Mouse (Mus musculus): ENCODE measurements at regions not wholly inside any gene's neighbourhood (a gene's known extent, or its start where the extent isn't known, plus 50 kb on each side); places are given as distances from the start of the nearest gene placed in this dataset.

DNA sequence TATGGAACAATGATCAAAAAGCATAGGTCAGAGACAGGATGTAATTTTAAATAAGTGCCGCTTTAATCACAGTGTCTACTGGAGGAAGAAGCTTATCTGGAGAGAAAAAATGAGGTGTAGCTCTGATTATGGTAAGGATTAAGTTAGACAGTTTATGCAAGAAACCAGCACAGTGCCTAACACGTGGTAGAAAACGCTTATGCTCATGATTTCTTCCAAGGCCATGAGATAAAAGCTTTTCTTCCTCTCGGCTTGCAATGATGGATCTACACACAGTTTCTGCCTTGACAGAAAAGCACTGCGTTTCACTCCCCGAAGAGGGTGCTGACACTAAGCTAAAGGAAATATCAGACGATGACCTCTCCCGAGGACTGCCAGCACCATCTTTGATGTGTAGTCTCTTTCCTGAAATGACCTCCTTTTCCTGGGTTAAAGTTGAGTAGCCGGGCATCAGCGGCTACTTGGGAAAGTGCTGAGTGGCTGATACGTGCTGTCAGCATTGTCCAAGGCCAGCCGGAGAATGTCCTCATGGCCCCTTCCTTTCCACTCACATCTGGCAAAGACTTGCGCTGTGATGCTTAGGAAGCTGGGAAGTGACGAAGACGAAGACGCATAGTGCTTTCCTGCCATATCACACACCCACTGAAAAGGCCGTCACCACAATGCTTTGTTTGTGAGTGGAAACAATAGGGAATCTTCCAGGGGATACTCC lies 72.0 kb downstream of the Hoxa1 start:
- Histone ChIP-seq H3K36me3 (ENCODE audit: control insufficient read depth, insufficient read depth, low read length) (no peaks in the 10 kb centered on the region), H3K4me2 (ENCODE audit: low read length) (no peak overlapping the region), H3K9ac (ENCODE audit: low read length) (no peak overlapping the region), H3K4me3 (ENCODE audit: low read depth, low read length) (no peak overlapping the region), H3K9me3 (ENCODE audit: control insufficient read depth, low read length) (no peaks in the 10 kb centered on the region), H3K27ac (ENCODE audit: low read depth) (no peak overlapping the region), H3K4me1 (replicated peaks; ENCODE audit: control insufficient read depth, insufficient read depth, low read length) (no peaks in the 10 kb centered on the region), H3K27me3 (replicated peaks; ENCODE audit: control insufficient read depth, insufficient read depth, low read length) (no peaks in the 10 kb centered on the region)
- DNase-seq (ENCODE audit: low spot score), result no peak
- 58% methylated on average over 17 of the region's 17 CpGs for WGBS
- no peak for ATAC-seq (replicated peaks; ENCODE audit: low FRiP score, low TSS enrichment, low read depth)

DNA sequence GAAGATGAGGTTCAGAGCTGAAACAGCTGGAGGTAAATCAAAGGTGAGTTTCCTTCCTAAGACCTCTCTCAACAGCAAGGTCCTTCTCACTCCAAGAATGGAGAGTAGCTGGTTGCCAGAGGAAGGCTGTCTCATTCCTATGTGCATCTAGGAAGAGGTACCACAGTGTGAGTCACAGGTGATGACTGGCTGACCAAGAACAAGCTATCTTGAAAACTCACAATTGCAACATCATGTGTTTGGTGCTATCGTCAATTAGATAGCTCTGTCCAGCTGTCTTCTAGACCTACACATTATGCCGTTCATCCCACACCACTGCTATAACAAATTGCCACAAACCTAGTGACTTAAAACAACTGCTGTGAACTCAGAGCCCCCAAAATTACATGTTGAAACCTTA lies 72.3 kb upstream of the Skap2 start:
- WGBS, result 86% methylated on average over 2 of the region's 2 CpGs
- DNase-seq (ENCODE audit: low spot score), result no peak
- no peak overlapping the region for H3K4me3 ChIP-seq (ENCODE audit: low read depth, low read length)

DNA sequence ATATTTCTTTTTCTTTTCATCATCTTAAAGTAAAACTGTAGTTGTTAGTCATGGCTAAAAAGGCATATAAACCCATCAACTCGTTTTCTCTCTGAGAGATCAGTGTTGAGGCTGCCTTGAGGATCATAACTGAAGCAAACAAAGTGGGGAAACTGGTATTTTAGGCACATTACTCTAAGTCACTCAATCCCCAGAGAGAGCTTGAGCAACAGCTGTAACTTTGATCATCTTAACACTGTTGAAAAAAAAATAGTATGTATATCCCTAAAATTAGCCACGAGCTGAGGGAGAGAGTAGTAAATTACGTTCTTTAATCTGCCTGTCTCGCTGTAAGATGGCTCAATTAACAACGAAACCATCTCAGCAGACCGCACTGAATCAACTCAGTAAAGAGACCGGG lies 67.2 kb upstream of the Skap2 start:
- Histone ChIP-seq H3K4me2 (ENCODE audit: low read length) (no peak overlapping the region), H3K9ac (ENCODE audit: low read length) (no peak overlapping the region), H3K27me3 (replicated peaks; ENCODE audit: control insufficient read depth, insufficient read depth, low read length) (no peaks in the 10 kb centered on the region), H3K36me3 (ENCODE audit: control insufficient read depth, insufficient read depth, low read length) (no peaks in the 10 kb centered on the region), H3K4me3 (ENCODE audit: low read depth, low read length) (no peak overlapping the region), H3K27ac (ENCODE audit: low read depth) (no peak overlapping the region), H3K9me3 (ENCODE audit: control insufficient read depth, low read length) (no peaks in the 10 kb centered on the region), H3K4me1 (replicated peaks; ENCODE audit: control insufficient read depth, insufficient read depth, low read length) (no peaks in the 10 kb centered on the region; the same call in 1 of the 2 replicates)
- WGBS, result 21% methylated on average over 7 of the region's 7 CpGs
- ATAC-seq (replicated peaks; ENCODE audit: low FRiP score, low TSS enrichment, low read depth) (no peak), DNase-seq (ENCODE audit: low spot score) (no peak)

More for the DNA sequence above, 72.3 kb upstream of the Skap2 start:
- Histone ChIP-seq H3K4me1 (replicated peaks; ENCODE audit: control insufficient read depth, insufficient read depth, low read length) (no peaks in the 10 kb centered on the region), H3K9me3 (ENCODE audit: control insufficient read depth, low read length) (no peaks in the 10 kb centered on the region), H3K27me3 (replicated peaks; ENCODE audit: control insufficient read depth, insufficient read depth, low read length) (no peaks in the 10 kb centered on the region), H3K4me2 (ENCODE audit: low read length) (no peak overlapping the region), H3K36me3 (ENCODE audit: control insufficient read depth, insufficient read depth, low read length) (no peaks in the 10 kb centered on the region), H3K9ac (ENCODE audit: low read length) (no peak overlapping the region), H3K27ac (ENCODE audit: low read depth) (no peak overlapping the region)
- no peak for ATAC-seq (replicated peaks; ENCODE audit: low FRiP score, low TSS enrichment, low read depth)

DNA sequence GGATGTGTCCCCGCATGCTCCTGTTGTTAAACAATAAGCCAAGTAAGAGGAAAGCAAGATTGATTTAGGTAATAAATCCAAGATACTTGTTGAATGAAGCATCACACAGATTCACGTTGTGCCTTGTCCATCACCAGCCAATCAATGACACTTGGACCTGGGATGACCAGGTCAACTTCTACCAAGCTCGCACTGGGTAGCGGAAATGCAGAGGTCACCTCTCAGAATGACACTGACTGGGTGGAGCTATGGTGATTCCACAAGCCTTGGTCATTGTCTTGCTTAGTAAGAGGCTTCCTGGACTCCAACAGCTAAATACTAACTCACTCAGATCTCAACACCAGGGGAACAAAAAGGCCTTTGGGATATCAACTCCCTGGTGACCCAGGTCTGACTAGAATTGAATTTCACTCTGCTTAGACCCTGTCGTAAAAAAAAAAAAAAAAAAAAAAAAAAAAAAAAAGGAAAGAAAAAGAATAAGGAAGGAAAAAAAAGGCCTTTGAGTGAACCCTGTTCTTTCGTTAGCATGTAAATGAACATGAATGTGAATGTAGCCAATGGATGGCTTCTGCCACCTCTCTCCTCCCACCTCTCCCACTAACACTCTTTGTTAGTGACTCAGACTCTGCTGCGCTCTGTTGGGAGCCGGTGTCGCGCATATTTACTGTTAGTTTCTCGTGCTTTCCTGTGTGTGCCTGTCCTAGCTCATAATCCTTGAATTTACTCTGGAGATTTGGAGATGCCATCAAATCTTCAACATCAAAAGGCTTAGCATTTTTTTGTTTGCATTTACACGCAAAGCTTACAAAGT lies 66.4 kb upstream of the Skap2 start:
- Histone ChIP-seq H3K9ac (ENCODE audit: low read length) (no peak overlapping the region), H3K27me3 (replicated peaks; ENCODE audit: control insufficient read depth, insufficient read depth, low read length) (no peaks in the 10 kb centered on the region), H3K4me3 (ENCODE audit: low read depth, low read length) (no peak overlapping the region), H3K4me1 (replicated peaks; ENCODE audit: control insufficient read depth, insufficient read depth, low read length) (no peaks in the 10 kb centered on the region; the same call in 1 of the 2 replicates), H3K27ac (ENCODE audit: low read depth) (no peak overlapping the region), H3K4me2 (ENCODE audit: low read length) (no peak overlapping the region), H3K9me3 (ENCODE audit: control insufficient read depth, low read length) (no peaks in the 10 kb centered on the region), H3K36me3 (ENCODE audit: control insufficient read depth, insufficient read depth, low read length) (no peaks in the 10 kb centered on the region)
- WGBS, result 38% methylated on average over 12 of the region's 12 CpGs
- no peak for DNase-seq (ENCODE audit: low spot score)
- no peak for ATAC-seq (replicated peaks; ENCODE audit: low FRiP score, low TSS enrichment, low read depth)

DNA sequence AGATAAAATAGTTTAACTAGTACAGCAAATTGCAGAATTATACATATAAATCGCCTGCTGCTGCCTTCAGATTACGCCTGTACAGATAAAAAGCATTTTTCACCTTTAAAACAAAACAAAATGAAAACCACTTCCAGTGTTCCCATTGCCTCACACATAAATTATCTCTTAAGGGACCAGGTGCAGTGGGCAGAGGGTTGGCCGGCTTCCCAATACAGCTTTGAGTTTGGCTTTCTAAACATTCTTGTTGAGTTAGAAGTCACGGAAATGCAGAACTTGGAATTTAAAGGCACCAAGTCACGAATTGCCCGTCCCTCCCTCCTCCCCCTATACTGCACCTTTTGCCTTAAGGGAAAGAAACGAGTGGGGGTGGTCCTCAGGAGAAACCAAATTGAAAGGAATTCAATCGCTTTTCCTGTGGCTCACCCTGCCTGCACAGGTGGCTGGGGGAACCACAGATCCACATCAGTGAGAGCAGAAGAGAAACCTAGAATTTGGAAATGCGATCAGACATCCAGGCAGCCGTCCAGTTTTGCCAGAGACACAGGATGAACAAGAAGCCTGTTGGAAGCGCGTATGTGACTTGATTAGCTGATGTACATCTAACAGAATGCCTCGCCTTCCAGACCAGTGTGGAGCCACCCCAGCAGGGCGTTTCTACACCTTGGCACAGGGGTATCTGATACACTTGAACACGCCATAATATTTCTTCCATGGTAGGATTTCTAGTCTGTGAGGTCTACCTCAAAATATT lies 64.0 kb upstream of the Skap2 start:
- 47% methylated on average over 15 of the region's 15 CpGs for WGBS
- Histone ChIP-seq H3K9me3 (ENCODE audit: control insufficient read depth, low read length) (no peaks in the 10 kb centered on the region), H3K9ac (ENCODE audit: low read length) (no peak overlapping the region), H3K36me3 (ENCODE audit: control insufficient read depth, insufficient read depth, low read length) (no peaks in the 10 kb centered on the region), H3K27me3 (replicated peaks; ENCODE audit: control insufficient read depth, insufficient read depth, low read length) (no peaks in the 10 kb centered on the region), H3K27ac (ENCODE audit: low read depth) (no peak overlapping the region), H3K4me3 (ENCODE audit: low read depth, low read length) (no peak overlapping the region), H3K4me1 (replicated peaks; ENCODE audit: control insufficient read depth, insufficient read depth, low read length) (no peaks in the 10 kb centered on the region; the same call in 1 of the 2 replicates), H3K4me2 (ENCODE audit: low read length) (no peak overlapping the region)
- no peak for ATAC-seq (replicated peaks; ENCODE audit: low FRiP score, low TSS enrichment, low read depth)
- no peak for DNase-seq (ENCODE audit: low spot score)

DNA sequence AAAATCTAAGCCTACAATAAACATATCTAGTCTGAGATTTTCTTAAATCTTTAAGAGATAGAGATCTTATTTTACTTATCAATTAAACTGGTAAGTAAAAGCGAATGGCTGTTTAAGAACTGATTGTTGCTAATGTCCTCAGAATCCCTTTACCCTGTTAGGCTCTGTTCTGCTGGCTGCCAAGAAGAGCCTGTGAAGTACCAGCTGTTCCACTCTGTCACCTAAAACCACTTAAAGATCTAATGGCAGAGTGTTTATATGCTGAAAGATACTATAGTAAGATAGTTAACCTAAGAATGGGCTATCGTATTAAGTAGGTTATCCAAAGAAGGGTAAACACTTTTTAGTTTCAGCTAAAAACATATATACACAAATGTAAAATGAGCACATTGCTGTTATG lies 62.6 kb upstream of the Skap2 start:
- H3K9me3 ChIP-seq (ENCODE audit: control insufficient read depth, low read length), result no peaks in the 10 kb centered on the region
- no peak for DNase-seq (ENCODE audit: low spot score)
- no peak for ATAC-seq (replicated peaks; ENCODE audit: low FRiP score, low TSS enrichment, low read depth)
- no peak overlapping the region for H3K9ac ChIP-seq (ENCODE audit: low read length)
- no peak overlapping the region for H3K4me3 ChIP-seq (ENCODE audit: low read depth, low read length)
- no peaks in the 10 kb centered on the region for H3K27me3 ChIP-seq (replicated peaks; ENCODE audit: control insufficient read depth, insufficient read depth, low read length)
- H3K36me3 ChIP-seq (ENCODE audit: control insufficient read depth, insufficient read depth, low read length), result no peaks in the 10 kb centered on the region
- WGBS, result 69% methylated on average over 2 of the region's 2 CpGs
- no peaks in the 10 kb centered on the region; the same call in 1 of the 2 replicates for H3K4me1 ChIP-seq (replicated peaks; ENCODE audit: control insufficient read depth, insufficient read depth, low read length)
- H3K4me2 ChIP-seq (ENCODE audit: low read length), result no peak overlapping the region
- no peak overlapping the region for H3K27ac ChIP-seq (ENCODE audit: low read depth)

DNA sequence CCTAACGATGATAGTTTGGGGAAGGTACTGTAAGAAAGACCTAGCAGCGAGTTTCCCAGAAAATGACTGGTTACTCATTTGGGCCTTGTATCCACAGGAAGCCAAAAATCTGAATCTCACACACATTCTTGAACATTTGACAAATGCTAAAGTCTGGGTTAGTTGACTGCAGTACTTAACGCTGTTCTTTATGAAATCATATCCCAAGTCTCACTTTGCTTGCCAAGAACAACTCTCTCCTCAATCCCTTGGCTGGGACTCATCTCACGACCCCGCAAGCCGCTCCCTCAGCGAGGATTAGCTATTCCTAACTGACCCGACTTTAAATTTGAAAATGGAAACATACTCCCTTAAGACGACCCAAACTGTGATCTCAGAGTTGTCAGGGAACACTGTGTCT lies 54.8 kb upstream of the Skap2 start:
- no peak for DNase-seq (ENCODE audit: low spot score)
- ATAC-seq (replicated peaks; ENCODE audit: low FRiP score, low TSS enrichment, low read depth), result no peak

DNA sequence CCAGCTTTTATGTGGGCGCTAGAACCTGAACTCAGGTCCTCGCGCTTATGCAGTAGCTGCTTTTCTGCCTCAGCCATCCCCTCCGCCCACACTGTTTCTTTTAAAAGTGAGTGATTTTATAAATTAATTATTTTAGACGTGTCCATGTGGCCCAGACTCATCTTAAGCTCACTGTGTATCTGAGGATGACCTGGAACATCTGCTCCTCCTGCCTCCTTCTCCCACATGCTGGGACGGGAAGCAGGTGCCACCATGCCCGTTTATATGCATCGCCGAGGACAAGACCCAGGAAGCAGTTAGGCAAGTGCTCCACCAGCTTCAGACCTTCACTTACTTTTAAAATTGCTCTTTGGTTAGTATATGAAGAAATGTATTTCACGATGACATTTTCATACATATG lies 53.3 kb upstream of the Skap2 start:
- Histone ChIP-seq H3K9me3 (ENCODE audit: control insufficient read depth, low read length) (no peaks in the 10 kb centered on the region), H3K27ac (ENCODE audit: low read depth) (no peak overlapping the region), H3K4me3 (ENCODE audit: low read depth, low read length) (no peak overlapping the region), H3K4me2 (ENCODE audit: low read length) (no peak overlapping the region), H3K9ac (ENCODE audit: low read length) (no peak overlapping the region), H3K4me1 (replicated peaks; ENCODE audit: control insufficient read depth, insufficient read depth, low read length) (no peaks in the 10 kb centered on the region; the same call in 1 of the 2 replicates), H3K36me3 (ENCODE audit: control insufficient read depth, insufficient read depth, low read length) (no peaks in the 10 kb centered on the region), H3K27me3 (replicated peaks; ENCODE audit: control insufficient read depth, insufficient read depth, low read length) (no peaks in the 10 kb centered on the region)
- no peak for DNase-seq (ENCODE audit: low spot score)
- 84% methylated on average over 10 of the region's 10 CpGs for whole genome bisulfite sequencing
- no peak for ATAC-seq (replicated peaks; ENCODE audit: low FRiP score, low TSS enrichment, low read depth)

More for the DNA sequence above, 54.8 kb upstream of the Skap2 start:
- no peaks in the 10 kb centered on the region for H3K36me3 ChIP-seq (ENCODE audit: control insufficient read depth, insufficient read depth, low read length)
- H3K4me3 ChIP-seq (ENCODE audit: low read depth, low read length), result no peak overlapping the region
- H3K27me3 ChIP-seq (replicated peaks; ENCODE audit: control insufficient read depth, insufficient read depth, low read length), result no peaks in the 10 kb centered on the region
- WGBS, result 52% methylated on average over 9 of the region's 9 CpGs
- no peak overlapping the region for H3K9ac ChIP-seq (ENCODE audit: low read length)
- no peaks in the 10 kb centered on the region; the same call in 1 of the 2 replicates for H3K4me1 ChIP-seq (replicated peaks; ENCODE audit: control insufficient read depth, insufficient read depth, low read length)
- no peaks in the 10 kb centered on the region for H3K9me3 ChIP-seq (ENCODE audit: control insufficient read depth, low read length)
- no peak overlapping the region for H3K4me2 ChIP-seq (ENCODE audit: low read length)
- H3K27ac ChIP-seq (ENCODE audit: low read depth), result no peak overlapping the region
